Mouse (Mus musculus) liver, embryonic 12.5 days (tissue): Measurements from ENCODE around the gene Nlrp3. TPM values are rescaled to one million over a fixed set of nuclear protein-coding genes. Genes with fewer than 3 reads are reported as not detected.

Experiments used
- ATAC-seq: fragments of 200-750 bp; cut with Nextera tagmentation; 2 replicates; pipeline ENCODE4 v1.8.0; 2017; ENCODE audit warnings: moderate number of reproducible peaks, mild to moderate bottlenecking, moderate library complexity
- H3K27ac ChIP-seq: fragments of 300-500 bp; sonication (generic); 2 replicates; pipeline ENCODE4 v1.5.1; 2016; ENCODE audit warnings: mild to moderate bottlenecking
- H3K27me3 ChIP-seq: fragments of 300-500 bp; sonication (generic); replicated peaks from 2 replicates; pipeline ENCODE4 v1.6.1; 2016; ENCODE audit warnings: mild to moderate bottlenecking, moderate library complexity
- H3K36me3 ChIP-seq: fragments of 300-500 bp; sonication (generic); 2 replicates; pipeline ENCODE4 v1.6.1; 2016; ENCODE audit warnings: mild to moderate bottlenecking, moderate library complexity
- H3K4me1 ChIP-seq: fragments of 300-500 bp; sonication (generic); 2 replicates; pipeline ENCODE4 v1.6.1; 2016
- H3K4me2 ChIP-seq: fragments of 300-500 bp; sonication (generic); 2 replicates; pipeline ENCODE4 v1.6.1; 2016; ENCODE audit warnings: mild to moderate bottlenecking, moderate library complexity
- H3K4me3 ChIP-seq: fragments of 300-500 bp; sonication (generic); 2 replicates; pipeline ENCODE4 v1.5.1; 2016; ENCODE audit warnings: mild to moderate bottlenecking, moderate library complexity
- H3K9ac ChIP-seq: fragments of 300-500 bp; sonication (generic); 2 replicates; pipeline ENCODE4 v1.6.1; 2016; ENCODE audit warnings: mild to moderate bottlenecking, moderate library complexity
- H3K9me3 ChIP-seq: fragments of 300-500 bp; sonication (generic); replicated peaks from 2 replicates; pipeline ENCODE4 v1.6.1; 2016; ENCODE audit warnings: mild to moderate bottlenecking, moderate library complexity
- WGBS: fragments of 180-500 bp; shearing (Covaris S2); methylation state at CpG from one replicate; pipeline ENCODE4 v1.1.7; 2016; ENCODE audit not compliant: insufficient replicate concordance; 5-methylcytosine and 5-hydroxymethylcytosine counted together
- polyA plus RNA-seq: library from polyadenylated mRNA; unstranded; fragments of >200 nt; fragmentation: Nextera tagmentation; extraction: Ambion mirVana; gene quantifications from 2 replicates; pipeline ENCODE4 v1.2.1, GENCODE M21; 2016

Nlrp3 gene
- polyA plus RNA-seq = 0.41 and 0.43 TPM in 2 replicates

- H3K27me3 ChIP-seq = no peaks in the 10 kb centered on the region; the same call in 1 of the 2 replicates
- no peaks in the 10 kb centered on the region for H3K36me3 ChIP-seq
- no peaks in the 10 kb centered on the region for H3K9me3 ChIP-seq
- H3K4me3 ChIP-seq = no peak within 1 kb of the TSS
- no peak within 1 kb of the TSS for H3K9ac ChIP-seq
- no peak within 1 kb of the TSS for H3K27ac ChIP-seq
- no peak for ATAC-seq
- H3K4me1 ChIP-seq = peaks cover 4% of the 10 kb centered on the region; the same call in 1 of the 2 replicates
- 21% methylated on average over 3 of the region's 3 CpGs for WGBS
- no peak within 1 kb of the TSS for H3K4me2 ChIP-seq
Observed at GRCm38 (mm10) chr11:59541324-59541723, at the start of gene Nlrp3. Gene Nlrp3 (plus strand): TSS chr11:59541568.

- H3K36me3 ChIP-seq = peaks cover 90% of the 10 kb centered on the region
- ATAC-seq = no peak
- no peaks in the 10 kb centered on the region for H3K4me1 ChIP-seq
- H3K4me2 ChIP-seq = no peak overlapping the region
- no peaks in the 10 kb centered on the region for H3K9me3 ChIP-seq
- H3K4me3 ChIP-seq = no peak overlapping the region
- no peaks in the 10 kb centered on the region for H3K27me3 ChIP-seq
- H3K9ac ChIP-seq = no peak overlapping the region
- H3K27ac ChIP-seq = no peak overlapping the region
- WGBS = 51% methylated on average over 6 of the region's 6 CpGs
Observed at GRCm38 (mm10) chr11:59496672-59497310, 44.6 kb upstream of the Nlrp3 start.

- Histone ChIP-seq H3K36me3 (peaks cover 90% of the 10 kb centered on the region), H3K4me2 (no peak overlapping the region), H3K9me3 (no peaks in the 10 kb centered on the region), H3K27me3 (no peaks in the 10 kb centered on the region), H3K27ac (no peak overlapping the region), H3K4me3 (no peak overlapping the region), H3K4me1 (no peaks in the 10 kb centered on the region), H3K9ac (no peak overlapping the region)
- no peak for ATAC-seq
- WGBS = 71% methylated on average over 7 of the region's 7 CpGs
Observed at GRCm38 (mm10) chr11:59497747-59498146, 43.6 kb upstream of the Nlrp3 start.

- H3K4me2 ChIP-seq = no peak overlapping the region
- H3K36me3 ChIP-seq = peaks cover 72% of the 10 kb centered on the region
Observed at GRCm38 (mm10) chr11:59501978-59502700, 39.2 kb upstream of the Nlrp3 start.

GRCm38 (mm10) chr11:59505351-59505838 is 36.0 kb upstream of the Nlrp3 start:
- under 1% methylated on average over 21 of the region's 21 CpGs for WGBS
- ATAC-seq = peak; percentile 57

More at GRCm38 (mm10) chr11:59501978-59502700, 39.2 kb upstream of the Nlrp3 start:
- no peak overlapping the region for H3K27ac ChIP-seq
- H3K4me1 ChIP-seq = peaks cover 21% of the 10 kb centered on the region
- ATAC-seq = no peak
- peaks cover 20% of the 10 kb centered on the region for H3K27me3 ChIP-seq
- H3K9me3 ChIP-seq = no peaks in the 10 kb centered on the region
- WGBS = 63% methylated on average over 5 of the region's 5 CpGs
- no peak overlapping the region for H3K4me3 ChIP-seq
- no peak overlapping the region for H3K9ac ChIP-seq

GRCm38 (mm10) chr11:59505839-59506712 is 35.3 kb upstream of the Nlrp3 start:
- peaks cover 33% of the 10 kb centered on the region for H3K36me3 ChIP-seq
- peak; percentile 80 for ATAC-seq
- peaks cover 29% of the 10 kb centered on the region for H3K27me3 ChIP-seq
- no peaks in the 10 kb centered on the region for H3K9me3 ChIP-seq
- peak overlapping the region; percentile 74 for H3K4me3 ChIP-seq
- peaks cover 25% of the 10 kb centered on the region for H3K4me1 ChIP-seq
- H3K9ac ChIP-seq = peak overlapping the region; percentile 75
- H3K27ac ChIP-seq = peak overlapping the region; percentile 79
- under 1% methylated on average over 62 of the region's 71 CpGs for WGBS
- peak overlapping the region; percentile 86 for H3K4me2 ChIP-seq

More at GRCm38 (mm10) chr11:59505351-59505838, 36.0 kb upstream of the Nlrp3 start:
- Histone ChIP-seq H3K9ac (peak overlapping the region; percentile 75), H3K9me3 (no peaks in the 10 kb centered on the region), H3K4me1 (peaks cover 25% of the 10 kb centered on the region), H3K4me2 (peak overlapping the region; percentile 86), H3K36me3 (peaks cover 40% of the 10 kb centered on the region), H3K27me3 (peaks cover 29% of the 10 kb centered on the region), H3K4me3 (peak overlapping the region; percentile 74), H3K27ac (peak overlapping the region; percentile 79)

- ATAC-seq = 0 out of 2 replicates have a peak, but pooled peaks have one; percentile 14
- Histone ChIP-seq H3K36me3 (peaks cover 27% of the 10 kb centered on the region), H3K4me3 (peak overlapping the region; percentile 74), H3K27ac (peak overlapping the region; percentile 79), H3K27me3 (peaks cover 29% of the 10 kb centered on the region), H3K9ac (peak overlapping the region; percentile 75), H3K4me1 (peaks cover 25% of the 10 kb centered on the region), H3K9me3 (no peaks in the 10 kb centered on the region), H3K4me2 (peak overlapping the region; percentile 86)
- 4% methylated on average over 14 of the region's 14 CpGs for WGBS
Observed at GRCm38 (mm10) chr11:59506713-59507074, 34.7 kb upstream of the Nlrp3 start.

GRCm38 (mm10) chr11:59511558-59511957 is 29.8 kb upstream of the Nlrp3 start:
- H3K27ac ChIP-seq = no peak overlapping the region
- no peaks in the 10 kb centered on the region; the same call in 1 of the 2 replicates for H3K36me3 ChIP-seq
- peaks cover 15% of the 10 kb centered on the region for H3K27me3 ChIP-seq
- no peak overlapping the region for H3K4me2 ChIP-seq
- no peak overlapping the region for H3K9ac ChIP-seq
- H3K4me1 ChIP-seq = peaks cover 10% of the 10 kb centered on the region
- no peak overlapping the region for H3K4me3 ChIP-seq
- 70% methylated on average over 1 of the region's 1 CpGs for WGBS
- no peaks in the 10 kb centered on the region for H3K9me3 ChIP-seq
- no peak for ATAC-seq

GRCm38 (mm10) chr11:59512733-59513132 is 28.6 kb upstream of the Nlrp3 start:
- no peak for ATAC-seq
- Histone ChIP-seq H3K36me3 (no peaks in the 10 kb centered on the region; the same call in 1 of the 2 replicates), H3K4me2 (no peak overlapping the region), H3K27me3 (peaks cover 3% of the 10 kb centered on the region; the same call in 1 of the 2 replicates), H3K9ac (no peak overlapping the region), H3K27ac (no peak overlapping the region), H3K4me3 (no peak overlapping the region), H3K4me1 (no peaks in the 10 kb centered on the region), H3K9me3 (no peaks in the 10 kb centered on the region)
- 75% methylated on average over 10 of the region's 10 CpGs for WGBS

- Histone ChIP-seq H3K4me1 (0 out of 2 replicates have a peak, but pooled peaks cover 3% of the 10 kb centered on the region), H3K4me3 (no peak overlapping the region), H3K27me3 (no peaks in the 10 kb centered on the region; the same call in 1 of the 2 replicates), H3K4me2 (no peak overlapping the region), H3K9ac (no peak overlapping the region), H3K9me3 (no peaks in the 10 kb centered on the region), H3K27ac (no peak overlapping the region), H3K36me3 (no peaks in the 10 kb centered on the region)
- no peak for ATAC-seq
- 74% methylated on average over 3 of the region's 3 CpGs for WGBS
Observed at GRCm38 (mm10) chr11:59513556-59513955, 27.8 kb upstream of the Nlrp3 start.

GRCm38 (mm10) chr11:59514381-59514780 is 27.0 kb upstream of the Nlrp3 start:
- 55% methylated on average over 6 of the region's 6 CpGs for WGBS
- Histone ChIP-seq H3K27me3 (no peaks in the 10 kb centered on the region; the same call in 1 of the 2 replicates), H3K36me3 (no peaks in the 10 kb centered on the region), H3K9me3 (no peaks in the 10 kb centered on the region), H3K9ac (no peak overlapping the region), H3K4me3 (no peak overlapping the region), H3K27ac (no peak overlapping the region; the same call in 1 of the 2 replicates), H3K4me2 (no peak overlapping the region), H3K4me1 (0 out of 2 replicates have a peak, but pooled peaks cover 3% of the 10 kb centered on the region)
- ATAC-seq = no peak
